Mouse (Mus musculus) hindlimb bud, embryonic 11.5 days (tissue): ENCODE results near the gene Olfr91.
A peak's percentile ranks its signal among the peaks of the same experiment; 100 is the strongest.
"Not testable (repeated sequence)": the region's sequence is repeated elsewhere in the genome, so short reads cannot be mapped to it uniquely, and the experiment has no call there.

Source experiments
- DNase-seq: peaks from one replicate; pipeline ENCODE4 v3.0.0-alpha.2; 2012; ENCODE audit warnings: low read depth, low spot score; ENCODE audit errors: extremely low spot score

Gene Olfr91

GRCm38 (mm10) chr17:37098178-37098577 is at the start of gene Olfr91:
Gene Olfr91 (minus strand): TSS chr17:37098278.
- DNase-seq = no peak

GRCm38 (mm10) chr17:37131366-37131765 is 33.3 kb upstream of the Olfr91 start:
- DNase-seq = not testable (repeated sequence)

- DNase-seq = no peak
These were observed 21.9 kb upstream of the Olfr91 start, which contains the start of gene Olfr92 for GRCm38 (mm10) chr17:37119988-37120387. Gene Olfr92 (minus strand): TSS chr17:37120088.

GRCm38 (mm10) chr17:37093289-37093688 is 4.8 kb downstream of the Olfr91 start:
- DNase-seq = no peak

- no peak for DNase-seq
These were observed 5.9 kb downstream of the Olfr91 start for GRCm38 (mm10) chr17:37092198-37092597.

- DNase-seq = no peak
These were observed 9.7 kb downstream of the Olfr91 start, which contains the start of gene Olfr90 for GRCm38 (mm10) chr17:37088399-37088798. Gene Olfr90 (minus strand): TSS chr17:37088499.

GRCm38 (mm10) chr17:37085545-37085944 is 12.5 kb downstream of the Olfr91 start:
- no peak for DNase-seq

- no peak for DNase-seq
These were observed 13.4 kb downstream of the Olfr91 start for GRCm38 (mm10) chr17:37084632-37085031.

- peak; percentile 33 for DNase-seq
These were observed 14.8 kb downstream of the Olfr91 start for GRCm38 (mm10) chr17:37083327-37083726.

- DNase-seq = no peak
These were observed 16.4 kb downstream of the Olfr91 start for GRCm38 (mm10) chr17:37081659-37082058.

- no peak for DNase-seq
These were observed 18.0 kb downstream of the Olfr91 start for GRCm38 (mm10) chr17:37080119-37080518.

- DNase-seq = no peak
These were observed 19.1 kb downstream of the Olfr91 start for GRCm38 (mm10) chr17:37078990-37079389.

- no peak for DNase-seq
These were observed 19.9 kb downstream of the Olfr91 start for GRCm38 (mm10) chr17:37078193-37078592.

GRCm38 (mm10) chr17:37075766-37076165 is 22.3 kb downstream of the Olfr91 start:
- no peak for DNase-seq

GRCm38 (mm10) chr17:37075181-37075580 is 22.9 kb downstream of the Olfr91 start:
- no peak for DNase-seq

- no peak for DNase-seq
These were observed 25.3 kb downstream of the Olfr91 start for GRCm38 (mm10) chr17:37072730-37073276.

GRCm38 (mm10) chr17:37072080-37072729 is 25.9 kb downstream of the Olfr91 start:
- DNase-seq = no peak

GRCm38 (mm10) chr17:37070121-37070520 is 28.0 kb downstream of the Olfr91 start:
- no peak for DNase-seq

- no peak for DNase-seq
These were observed 30.2 kb downstream of the Olfr91 start for GRCm38 (mm10) chr17:37067861-37068260.

- DNase-seq = no peak
These were observed 32.1 kb downstream of the Olfr91 start for GRCm38 (mm10) chr17:37065993-37066392.

- no peak for DNase-seq
These were observed 34.2 kb downstream of the Olfr91 start for GRCm38 (mm10) chr17:37063686-37064495.

GRCm38 (mm10) chr17:37063063-37063462 is 35.0 kb downstream of the Olfr91 start:
- no peak for DNase-seq
